Mouse (Mus musculus) heart, embryonic 15.5 days (tissue): ENCODE data around the gene Folr1. TPM values are rescaled to one million over a fixed set of nuclear protein-coding genes. Genes with fewer than 3 reads are reported as not detected.

ENCODE experiments used
- ATAC-seq: fragments of 200-750 bp; cut with Nextera tagmentation; replicated peaks from 2 replicates; pipeline ENCODE4 v1.8.0; 2017; ENCODE audit warnings: low read depth, moderate TSS enrichment; ENCODE audit not compliant: insufficient number of reproducible peaks, insufficient read depth, low FRiP score
- H3K27ac ChIP-seq: fragments of 300-500 bp; sonication (generic); 2 replicates; pipeline ENCODE4 v1.5.1; 2015; ENCODE audit warnings: mild to moderate bottlenecking, inconsistent platforms
- H3K27me3 ChIP-seq: fragments of 300-500 bp; sonication (generic); 2 replicates; pipeline ENCODE4 v1.6.1; 2015; ENCODE audit warnings: inconsistent platforms
- H3K36me3 ChIP-seq: fragments of 300-500 bp; sonication (generic); 2 replicates; pipeline ENCODE4 v1.6.1; 2015; ENCODE audit warnings: mild to moderate bottlenecking, inconsistent platforms
- H3K4me1 ChIP-seq: fragments of 300-500 bp; sonication (generic); replicated peaks from 2 replicates; pipeline ENCODE4 v1.6.1; 2015; ENCODE audit warnings: inconsistent platforms
- H3K4me2 ChIP-seq: fragments of 300-500 bp; sonication (generic); 2 replicates; pipeline ENCODE4 v1.6.1; 2015; ENCODE audit warnings: inconsistent platforms, mild to moderate bottlenecking, moderate library complexity
- H3K4me3 ChIP-seq: fragments of 300-500 bp; sonication (generic); 2 replicates; pipeline ENCODE4 v1.5.1; 2015; ENCODE audit warnings: mild to moderate bottlenecking, inconsistent platforms
- H3K9ac ChIP-seq: fragments of 300-500 bp; sonication (generic); 2 replicates; pipeline ENCODE4 v1.6.1; 2015; ENCODE audit warnings: mild to moderate bottlenecking, inconsistent platforms
- H3K9me3 ChIP-seq: fragments of 300-500 bp; sonication (generic); replicated peaks from 2 replicates; pipeline ENCODE4 v1.6.1; 2016; ENCODE audit warnings: inconsistent platforms
- WGBS: fragments of 180-500 bp; shearing (Covaris S2); methylation state at CpG from one replicate; pipeline ENCODE4 v1.1.7; 2015; ENCODE audit warnings: mixed read lengths; 5-methylcytosine and 5-hydroxymethylcytosine counted together
- polyA plus RNA-seq: library from polyadenylated mRNA; unstranded; fragments of >200 nt; fragmentation: Nextera tagmentation; extraction: Ambion mirVana; gene quantifications from 2 replicates; pipeline ENCODE4 v1.2.1, GENCODE M21; 2015

Gene Folr1
- polyA plus RNA-seq, 1 experiment from 2014 or later, result 4.3 TPM

DNA sequence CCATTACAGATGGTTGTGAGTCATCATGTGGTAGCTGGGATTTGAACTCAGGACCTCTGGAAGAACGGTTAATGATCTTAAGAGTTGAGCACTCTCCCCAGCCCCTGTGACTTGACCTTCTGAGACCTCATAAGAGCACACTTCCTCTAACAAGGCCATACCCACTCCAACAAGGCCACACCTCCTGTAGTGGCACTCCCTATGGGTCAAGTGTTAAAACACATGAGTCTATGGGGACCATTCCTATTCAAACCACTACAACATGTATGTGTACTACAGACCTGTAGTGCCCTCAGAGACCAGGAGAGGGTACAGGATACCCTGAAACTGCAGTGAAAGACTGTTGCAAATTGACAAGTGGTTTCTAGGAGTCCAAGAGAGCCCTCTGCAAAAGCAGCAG, 22.7 kb downstream of the Folr1 start:
- Histone ChIP-seq H3K9me3 (no peaks in the 10 kb centered on the region), H3K9ac (no peak overlapping the region), H3K4me1 (no peaks in the 10 kb centered on the region), H3K36me3 (no peaks in the 10 kb centered on the region), H3K4me2 (no peak overlapping the region), H3K27ac (no peak overlapping the region), H3K27me3 (no peaks in the 10 kb centered on the region), H3K4me3 (no peak overlapping the region)
- WGBS, result 91% methylated on average over 1 of the region's 1 CpGs
- ATAC-seq, result no peak

DNA sequence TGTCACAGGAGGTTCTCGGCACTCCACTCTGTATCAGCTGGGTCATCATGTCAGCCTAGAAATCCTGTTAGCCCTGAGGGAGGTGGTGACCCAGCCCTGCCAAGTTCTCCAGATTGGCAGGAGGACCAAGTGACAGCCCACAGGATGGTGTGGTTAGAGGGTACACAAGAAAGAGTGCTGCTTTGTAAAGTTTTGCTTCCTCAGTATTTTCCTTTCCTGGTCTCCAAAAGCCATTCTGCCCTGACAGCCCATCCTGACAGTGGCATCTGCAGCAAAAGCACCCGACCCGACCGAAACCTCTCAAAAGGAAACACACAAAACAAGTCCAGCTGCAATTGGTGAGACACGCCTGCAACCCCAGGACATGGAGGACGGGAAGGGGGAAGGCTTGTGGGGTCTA, 26.4 kb downstream of the Folr1 start:
- Histone ChIP-seq H3K27ac (no peak overlapping the region), H3K4me2 (no peak overlapping the region), H3K4me1 (no peaks in the 10 kb centered on the region), H3K9ac (no peak overlapping the region), H3K36me3 (no peaks in the 10 kb centered on the region), H3K27me3 (no peaks in the 10 kb centered on the region), H3K9me3 (no peaks in the 10 kb centered on the region), H3K4me3 (no peak overlapping the region)
- no peak for ATAC-seq
- WGBS, result 60% methylated on average over 6 of the region's 6 CpGs

GRCm38 (mm10) chr7:101837606-101838471, 32.7 kb downstream of the Folr1 start, which contains the start of gene Inppl1:
Gene Inppl1 (minus strand): TSS chr7:101838229.
- H3K27ac ChIP-seq, result peak within 1 kb of the TSS; percentile 99
- H3K4me3 ChIP-seq, result peak within 1 kb of the TSS; percentile 80
- H3K4me1 ChIP-seq, result peaks cover 35% of the 10 kb centered on the region
- H3K9ac ChIP-seq, result peak within 1 kb of the TSS; percentile 90
- 1% methylated on average over 64 of the region's 64 CpGs for WGBS
- peak within 1 kb of the TSS; percentile 75 for H3K4me2 ChIP-seq
- no peaks in the 10 kb centered on the region for H3K27me3 ChIP-seq
- H3K9me3 ChIP-seq, result no peaks in the 10 kb centered on the region
- peak; percentile 82 for ATAC-seq
- peaks cover 5% of the 10 kb centered on the region for H3K36me3 ChIP-seq

- peak overlapping the region; percentile 90 for H3K9ac ChIP-seq
- H3K27me3 ChIP-seq, result no peaks in the 10 kb centered on the region
- H3K4me1 ChIP-seq, result peaks cover 35% of the 10 kb centered on the region
- 1% methylated on average over 20 of the region's 20 CpGs for WGBS
- H3K4me3 ChIP-seq, result peak overlapping the region; percentile 80
- peak overlapping the region; percentile 99 for H3K27ac ChIP-seq
- ATAC-seq, result peak; percentile 1; the same call in 1 of the 2 replicates
- peak overlapping the region; percentile 75 for H3K4me2 ChIP-seq
- peaks cover 12% of the 10 kb centered on the region for H3K36me3 ChIP-seq
- no peaks in the 10 kb centered on the region for H3K9me3 ChIP-seq
Observed at GRCm38 (mm10) chr7:101837154-101837605, 33.4 kb downstream of the Folr1 start.

DNA sequence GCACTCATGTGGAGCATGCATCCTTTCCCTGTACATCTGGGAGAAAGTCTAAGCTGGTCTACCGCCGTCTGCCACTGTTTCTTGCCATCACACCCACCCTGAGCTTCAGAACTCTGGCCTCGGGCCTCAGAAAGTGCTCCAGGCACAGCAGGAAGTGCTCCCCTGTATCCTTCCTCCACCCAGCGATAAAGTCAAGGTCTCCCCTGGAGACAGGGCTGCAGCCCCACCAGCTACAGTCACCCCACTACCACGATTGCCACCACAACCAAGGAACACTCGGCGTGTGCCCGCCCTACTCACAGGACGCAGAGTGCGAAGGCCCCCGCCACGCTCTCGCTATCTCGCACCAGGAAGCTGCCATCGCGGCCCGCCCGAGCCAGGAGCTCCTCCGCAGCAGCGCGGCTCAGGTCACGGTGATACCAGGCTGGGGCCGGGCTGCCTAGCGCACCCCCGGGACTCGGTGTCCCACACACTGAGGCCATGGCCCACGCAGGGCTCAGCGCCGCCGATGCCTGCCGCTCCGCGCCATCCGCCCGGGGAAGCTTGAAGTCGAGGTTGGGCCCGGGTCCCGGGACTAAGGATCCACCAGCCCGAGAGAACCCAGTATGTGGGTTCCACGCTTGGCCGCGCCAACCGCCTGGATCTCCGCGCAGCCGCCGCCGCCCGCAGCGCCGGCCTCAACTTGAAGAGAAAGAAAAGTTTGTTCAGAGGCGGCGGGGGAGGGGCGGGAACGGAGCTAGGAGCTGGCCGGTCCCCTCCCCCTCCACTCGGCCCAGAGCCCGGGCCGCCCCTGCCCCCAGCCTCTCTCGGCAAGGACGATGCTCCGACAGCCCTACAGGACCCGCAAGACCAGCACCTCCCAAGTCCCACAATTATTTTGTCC, 34.1 kb downstream of the Folr1 start:
- Histone ChIP-seq H3K27ac (peak overlapping the region; percentile 99), H3K36me3 (peaks cover 19% of the 10 kb centered on the region), H3K4me2 (peak overlapping the region; percentile 75), H3K27me3 (no peaks in the 10 kb centered on the region), H3K4me3 (peak overlapping the region; percentile 80), H3K9me3 (no peaks in the 10 kb centered on the region), H3K9ac (peak overlapping the region; percentile 90), H3K4me1 (peaks cover 35% of the 10 kb centered on the region)
- peak; percentile 57 for ATAC-seq
- under 1% methylated on average over 63 of the region's 63 CpGs for WGBS

- Histone ChIP-seq H3K9ac (peak overlapping the region; percentile 90), H3K4me2 (peak overlapping the region; percentile 75), H3K27me3 (no peaks in the 10 kb centered on the region), H3K36me3 (peaks cover 28% of the 10 kb centered on the region), H3K4me1 (peaks cover 35% of the 10 kb centered on the region), H3K9me3 (no peaks in the 10 kb centered on the region), H3K27ac (peak overlapping the region; percentile 99), H3K4me3 (peak overlapping the region; percentile 80)
- ATAC-seq, result no peak
- 37% methylated on average over 5 of the region's 5 CpGs for WGBS
Observed at GRCm38 (mm10) chr7:101835457-101836109, 35.0 kb downstream of the Folr1 start.

DNA sequence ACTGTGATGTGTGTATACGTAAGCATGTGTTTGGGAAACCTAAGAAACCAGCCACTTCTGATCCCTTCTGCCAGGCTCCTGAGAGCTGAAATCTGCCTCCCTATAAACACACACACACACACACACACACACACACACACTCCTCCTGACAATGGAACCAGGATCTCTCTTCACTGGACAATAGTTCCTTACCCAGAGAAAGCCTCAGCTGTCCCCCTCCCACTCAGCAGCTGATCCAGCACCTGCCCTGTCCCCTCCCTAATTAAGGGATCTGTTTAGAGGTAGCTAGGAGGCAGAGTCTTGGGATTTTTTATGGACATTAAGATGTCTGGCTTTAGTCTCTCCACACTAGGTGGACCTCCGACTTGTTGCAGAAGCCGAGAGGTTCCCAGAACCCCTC, 35.7 kb downstream of the Folr1 start:
- ATAC-seq, result no peak
- Histone ChIP-seq H3K4me1 (peaks cover 35% of the 10 kb centered on the region), H3K4me3 (peak overlapping the region; percentile 80), H3K9ac (0 out of 2 replicates have a peak overlapping the region, but pooled peaks have one; percentile 90), H3K27ac (peak overlapping the region; percentile 99), H3K4me2 (peak overlapping the region; percentile 75), H3K36me3 (peaks cover 35% of the 10 kb centered on the region), H3K9me3 (no peaks in the 10 kb centered on the region), H3K27me3 (no peaks in the 10 kb centered on the region)
- 50% methylated on average over 3 of the region's 3 CpGs for WGBS

DNA sequence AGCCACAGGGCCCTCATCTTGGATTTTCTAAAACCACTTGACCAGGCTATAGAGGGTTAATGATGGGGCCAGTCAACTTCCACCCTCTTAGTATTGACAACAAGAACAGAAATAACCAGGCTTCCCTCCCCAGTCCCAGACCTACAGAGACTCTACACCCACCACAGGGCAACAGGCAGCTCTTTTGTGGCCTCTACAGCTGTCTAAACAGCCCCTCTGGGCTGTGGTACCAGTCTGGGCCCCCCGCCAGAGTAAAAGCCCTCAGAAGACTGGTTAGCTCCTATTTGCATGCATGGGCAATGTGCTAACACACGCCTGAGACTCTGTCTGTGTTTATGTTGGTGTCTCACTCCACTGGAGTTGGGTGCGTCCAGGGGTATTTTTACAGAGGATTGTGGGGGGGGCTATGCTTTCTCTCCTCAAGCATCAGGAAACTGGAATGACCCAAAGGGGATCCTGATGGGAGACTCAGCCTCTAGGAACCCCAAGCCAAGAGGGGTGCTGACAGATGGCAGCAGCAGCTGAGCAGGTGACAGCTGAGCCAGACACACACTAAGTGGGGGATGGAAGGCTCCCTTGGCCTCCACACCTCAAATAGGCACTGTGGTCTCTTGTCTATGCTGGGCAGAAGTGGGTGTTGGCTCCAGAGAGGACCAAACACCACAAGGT, 36.5 kb downstream of the Folr1 start:
- Histone ChIP-seq H3K9me3 (no peaks in the 10 kb centered on the region), H3K4me1 (peaks cover 34% of the 10 kb centered on the region), H3K4me3 (no peak overlapping the region), H3K9ac (peak overlapping the region; percentile 23; the same call in 1 of the 2 replicates), H3K27me3 (no peaks in the 10 kb centered on the region), H3K27ac (peak overlapping the region; percentile 99), H3K36me3 (peaks cover 43% of the 10 kb centered on the region), H3K4me2 (peak overlapping the region; percentile 75)
- 49% methylated on average over 3 of the region's 3 CpGs for WGBS
- ATAC-seq, result no peak

GRCm38 (mm10) chr7:101833352-101833751, 37.2 kb downstream of the Folr1 start:
- H3K27me3 ChIP-seq, result no peaks in the 10 kb centered on the region
- H3K4me2 ChIP-seq, result 0 out of 2 replicates have a peak overlapping the region, but pooled peaks have one; percentile 75
- peaks cover 50% of the 10 kb centered on the region for H3K36me3 ChIP-seq
- no peak overlapping the region for H3K27ac ChIP-seq
- H3K9me3 ChIP-seq, result no peaks in the 10 kb centered on the region
- 58% methylated on average over 5 of the region's 5 CpGs for WGBS
- no peak overlapping the region for H3K4me3 ChIP-seq
- ATAC-seq, result no peak
- H3K9ac ChIP-seq, result no peak overlapping the region
- peaks cover 27% of the 10 kb centered on the region for H3K4me1 ChIP-seq

DNA sequence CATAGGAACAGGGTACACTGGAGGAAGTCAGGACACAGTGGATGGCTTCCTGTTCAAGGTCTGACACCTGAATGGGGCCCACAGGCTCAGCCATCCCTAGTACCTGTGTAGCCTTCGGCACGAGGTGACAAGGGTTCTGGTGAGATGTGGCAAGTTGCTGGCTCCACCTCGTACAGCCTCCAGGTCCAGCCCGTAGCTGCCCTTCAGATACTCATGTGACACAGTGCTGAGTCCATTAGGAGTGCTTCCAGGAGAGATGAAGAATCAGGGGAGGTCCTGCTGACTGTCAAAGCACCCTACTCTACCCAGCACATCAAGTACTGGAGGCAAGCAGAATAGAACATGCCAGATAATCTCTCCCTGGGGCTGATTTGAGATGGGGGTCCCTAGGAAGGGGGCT, 38.2 kb downstream of the Folr1 start:
- H3K4me2 ChIP-seq, result no peak overlapping the region
- H3K9me3 ChIP-seq, result no peaks in the 10 kb centered on the region
- no peak overlapping the region for H3K4me3 ChIP-seq
- no peak overlapping the region for H3K27ac ChIP-seq
- ATAC-seq, result no peak
- no peaks in the 10 kb centered on the region for H3K27me3 ChIP-seq
- peaks cover 26% of the 10 kb centered on the region for H3K4me1 ChIP-seq
- no peak overlapping the region for H3K9ac ChIP-seq
- H3K36me3 ChIP-seq, result peaks cover 60% of the 10 kb centered on the region
- 92% methylated on average over 4 of the region's 4 CpGs for WGBS
